18 mouse cellular contexts compared by ENCODE assay signal in genomic region chr1:162792306-162793044, GRCm38 (mm10). TPM values are rescaled to one million over a fixed set of nuclear protein-coding genes. Genes with fewer than 3 reads are reported as not detected.
DNase-seq lines count a peak whose midpoint lies in the region; ATAC-seq lines count a peak whose summit lies in the region.
"Had no signal": no experiment of that assay in that cellular context is flagged by ENCODE, and none has a peak within 500 bp of the region (broad histone marks: within the 10 kb centered on the region; RNA-seq: fewer than 3 reads in every experiment).

No protein-coding gene starts in this region.

- no peak overlapping the region for H3K27ac ChIP-seq in embryonic facial prominence, embryonic 14.5 days (replicated peaks; ENCODE audit: low read depth, low read length)
- H3K27ac ChIP-seq in embryonic facial prominence, embryonic 10.5 days (replicated peaks) = no peak overlapping the region
- H3K27ac ChIP-seq: embryonic facial prominence, embryonic 13.5 days; heart, embryonic 13.5 days; layer of hippocampus, adult 2 months; limb, embryonic 15.5 days; neural tube, embryonic 12.5 days had no signal

- H3K9ac ChIP-seq in embryonic facial prominence, embryonic 14.5 days (ENCODE audit: low read depth, low read length) = no peak overlapping the region
- H3K9ac ChIP-seq: embryonic facial prominence, embryonic 13.5 days; forebrain, postnatal 0 days; heart, embryonic 13.5 days; limb, embryonic 15.5 days; neural tube, embryonic 12.5 days had no signal

- DNase-seq in embryonic facial prominence, embryonic 14.5 days (ENCODE audit: low spot score) = peak; percentile 6
- DNase-seq in embryonic facial prominence, embryonic 10.5 days (ENCODE audit: low spot score) = no peak
- peak; percentile 10 for DNase-seq in MN1 (ENCODE audit: low spot score)
- DNase-seq in kidney, adult 18-20 months = peak; percentile 48
- peak; percentile 63 to 81 for DNase-seq in kidney, postnatal 25 days
- no peak for DNase-seq in urinary bladder, postnatal 25 days (ENCODE audit: low spot score)
- no peak for DNase-seq in spleen, adult 12 weeks (ENCODE audit: low spot score)
- DNase-seq in layer of hippocampus, adult 11-12 months (ENCODE audit: low spot score) = no peak
- DNase-seq: forebrain, postnatal 0 days; gastrocnemius, postnatal 10 days; lung, adult 2 months had no signal

- H3K4me1 ChIP-seq in embryonic facial prominence, embryonic 14.5 days (ENCODE audit: control insufficient read depth, insufficient read depth, low read length) = no peaks in the 10 kb centered on the region
- H3K4me1 ChIP-seq in embryonic facial prominence, embryonic 10.5 days = no peaks in the 10 kb centered on the region
- H3K4me1 ChIP-seq: embryonic facial prominence, embryonic 13.5 days; heart, embryonic 13.5 days; limb, embryonic 15.5 days; neural tube, embryonic 12.5 days had no signal

- no peak for ATAC-seq in embryonic facial prominence, embryonic 14.5 days (ENCODE audit: low read depth)
- ATAC-seq: forebrain, postnatal 0 days; midbrain, embryonic 16.5 days had no signal

- 58% methylated on average over 7 of the region's 7 CpGs for WGBS in embryonic facial prominence, embryonic 14.5 days
- WGBS in embryonic facial prominence, embryonic 10.5 days = 62% methylated on average over 7 of the region's 7 CpGs

- no peak overlapping the region for H3K4me3 ChIP-seq in embryonic facial prominence, embryonic 14.5 days (ENCODE audit: low read depth, low read length)
- no peak overlapping the region for H3K4me3 ChIP-seq in embryonic facial prominence, embryonic 10.5 days
- H3K4me3 ChIP-seq: embryonic facial prominence, embryonic 13.5 days; heart, embryonic 13.5 days; layer of hippocampus, adult 2 months; limb, embryonic 15.5 days; neural tube, embryonic 12.5 days had no signal

- H3K9me3 ChIP-seq in embryonic facial prominence, embryonic 14.5 days (ENCODE audit: control insufficient read depth, low read length) = no peaks in the 10 kb centered on the region
- H3K9me3 ChIP-seq in embryonic facial prominence, embryonic 10.5 days = no peaks in the 10 kb centered on the region
- H3K9me3 ChIP-seq: embryonic facial prominence, embryonic 13.5 days; G1E; heart, embryonic 13.5 days; limb, embryonic 15.5 days; neural tube, embryonic 12.5 days had no signal

- no peak overlapping the region for H3K4me2 ChIP-seq in embryonic facial prominence, embryonic 14.5 days (ENCODE audit: low read depth, low read length)
- H3K4me2 ChIP-seq: embryonic facial prominence, embryonic 13.5 days; heart, embryonic 13.5 days; limb, embryonic 15.5 days; neural tube, embryonic 12.5 days had no signal

- no peaks in the 10 kb centered on the region for H3K27me3 ChIP-seq in embryonic facial prominence, embryonic 14.5 days (replicated peaks; ENCODE audit: control insufficient read depth, insufficient read depth, low read length)
- no peaks in the 10 kb centered on the region for H3K27me3 ChIP-seq in embryonic facial prominence, embryonic 10.5 days (replicated peaks; ENCODE audit: low read depth, poor library complexity, severe bottlenecking)
- H3K27me3 ChIP-seq: embryonic facial prominence, embryonic 13.5 days; heart, embryonic 13.5 days; limb, embryonic 15.5 days; neural tube, embryonic 12.5 days had no signal

- no peaks in the 10 kb centered on the region for H3K36me3 ChIP-seq in embryonic facial prominence, embryonic 14.5 days (ENCODE audit: control insufficient read depth, insufficient read depth, low read length)
- no peaks in the 10 kb centered on the region for H3K36me3 ChIP-seq in embryonic facial prominence, embryonic 10.5 days (replicated peaks)
- H3K36me3 ChIP-seq: embryonic facial prominence, embryonic 13.5 days; G1E; heart, embryonic 13.5 days; limb, embryonic 15.5 days; neural tube, embryonic 12.5 days had no signal

RNA-seq across cellular contexts. Expression of gene Fmo4, which starts 21.3 kb away (rescaled TPM):
- polyA plus RNA-seq in embryonic facial prominence, embryonic 14.5 days (2014; fragmentation: Nextera tagmentation; extraction: Ambion mirVana) = 0.21 and 0.60 TPM in 2 replicates
- polyA plus RNA-seq in embryonic facial prominence, embryonic 10.5 days (2016; fragmentation: Nextera tagmentation; extraction: Ambion mirVana) = 0.09 TPM in 1 of 2 replicates, not detected in the other

RNA-seq across cellular contexts. Expression of gene Prrc2c, which starts 52.1 kb away (rescaled TPM):
- 140 and 150 TPM in 2 replicates for polyA plus RNA-seq in embryonic facial prominence, embryonic 14.5 days (2014; fragmentation: Nextera tagmentation; extraction: Ambion mirVana)
- 151 and 156 TPM in 2 replicates for polyA plus RNA-seq in embryonic facial prominence, embryonic 10.5 days (2016; fragmentation: Nextera tagmentation; extraction: Ambion mirVana)

Comparison
In these comparisons a context has a peak if more than half of its experiments do, and no peak if none do; other contexts are left out.
1. DNase-seq: peak in embryonic facial prominence, embryonic 14.5 days (single experiment), MN1 (single experiment), kidney, adult 18-20 months (single experiment) and kidney, postnatal 25 days (2 of 2); none in embryonic facial prominence, embryonic 10.5 days (single experiment), urinary bladder, postnatal 25 days (single experiment), spleen, adult 12 weeks (single experiment) and layer of hippocampus, adult 11-12 months (single experiment).